Mouse (Mus musculus): ENCODE data around the gene Yeats4.

- TF ChIP-seq CTCF (IDR thresholded peaks at IDR 0.05; ENCODE audit: borderline replicate concordance, insufficient read depth, low read length) (no peak), POLR2A (IDR thresholded peaks at IDR 0.05; ENCODE audit: low read depth, low read length) (no peak)
Observed at GRCm38 (mm10) chr10:117217246-117217840, 7.0 kb downstream of the Yeats4 start.
